Mouse (Mus musculus) ovary, adult 18-20 months (tissue): ENCODE results near the gene Lpcat1.

Source experiments
- DNase-seq: peaks from one replicate; pipeline ENCODE4 v3.0.0; 2022; ENCODE audit warnings: low spot score, mixed read lengths

Lpcat1 gene

GRCm38 (mm10) chr13:73476796-73477195 is 9.8 kb downstream of the Lpcat1 start:
- DNase-seq, result no peak

- DNase-seq, result no peak
Measured at GRCm38 (mm10) chr13:73477841-73478240, 10.8 kb downstream of the Lpcat1 start.

GRCm38 (mm10) chr13:73482476-73482875 is 15.5 kb downstream of the Lpcat1 start:
- DNase-seq, result no peak

- no peak for DNase-seq
Measured at GRCm38 (mm10) chr13:73483331-73483730, 16.3 kb downstream of the Lpcat1 start.

GRCm38 (mm10) chr13:73484171-73484570 is 17.2 kb downstream of the Lpcat1 start:
- DNase-seq, result no peak

- DNase-seq, result no peak
Measured at GRCm38 (mm10) chr13:73488105-73488504, 21.1 kb downstream of the Lpcat1 start.

GRCm38 (mm10) chr13:73488707-73489106 is 21.7 kb downstream of the Lpcat1 start:
- DNase-seq, result no peak

- no peak for DNase-seq
Measured at GRCm38 (mm10) chr13:73489986-73490385, 23.0 kb downstream of the Lpcat1 start.

- DNase-seq, result no peak
Measured at GRCm38 (mm10) chr13:73490564-73491170, 23.7 kb downstream of the Lpcat1 start.

GRCm38 (mm10) chr13:73493183-73493582 is 26.2 kb downstream of the Lpcat1 start:
- no peak for DNase-seq

- DNase-seq, result no peak
Measured at GRCm38 (mm10) chr13:73494528-73494927, 27.5 kb downstream of the Lpcat1 start.

GRCm38 (mm10) chr13:73496137-73496536 is 29.1 kb downstream of the Lpcat1 start:
- DNase-seq, result no peak

- DNase-seq, result no peak
Measured at GRCm38 (mm10) chr13:73499893-73500604, 33.1 kb downstream of the Lpcat1 start.

GRCm38 (mm10) chr13:73502719-73503118 is 35.7 kb downstream of the Lpcat1 start:
- DNase-seq, result no peak

- DNase-seq, result peak; percentile 65
Measured at GRCm38 (mm10) chr13:73505686-73506467, 38.9 kb downstream of the Lpcat1 start.

- DNase-seq, result no peak
Measured at GRCm38 (mm10) chr13:73508817-73509550, 42.0 kb downstream of the Lpcat1 start.

GRCm38 (mm10) chr13:73509869-73510268 is 42.9 kb downstream of the Lpcat1 start:
- no peak for DNase-seq

GRCm38 (mm10) chr13:73512776-73513673 is 46.0 kb downstream of the Lpcat1 start:
- peak; percentile 23 for DNase-seq

GRCm38 (mm10) chr13:73516886-73517285 is 49.9 kb downstream of the Lpcat1 start:
- DNase-seq, result no peak

- DNase-seq, result no peak
Measured at GRCm38 (mm10) chr13:73533716-73534115, 66.7 kb downstream of the Lpcat1 start.

GRCm38 (mm10) chr13:73535287-73535686 is 68.3 kb downstream of the Lpcat1 start:
- no peak for DNase-seq
